Mouse (Mus musculus) common myeloid progenitor, adult 5-6 weeks (primary cell): ENCODE measurements around the gene Nfkbia. TPM values are rescaled to one million over a fixed set of nuclear protein-coding genes. Genes with fewer than 3 reads are reported as not detected.
A peak's percentile ranks its signal among the peaks of the same experiment; 100 is the strongest.

ENCODE experiments used
- ATAC-seq: replicated peaks from 2 replicates; pipeline ENCODE4 v1.8.0; 2016; ENCODE audit warnings: low read depth, mild to moderate bottlenecking, moderate TSS enrichment, inconsistent platforms; ENCODE audit not compliant: poor library complexity, severe bottlenecking
- total RNA-seq: library from RNA; stranded (forward); fragments of 200-1000, 187-1606 nt; gene quantifications from 2 replicates; pipeline ENCODE4 v1.2.3, GENCODE M21; 2017

The Nfkbia gene
- total RNA-seq, 1 experiment from 2014 or later = 54.6 TPM

- ATAC-seq = no peak
These were observed 24.9 kb downstream of the Nfkbia start for GRCm38 (mm10) chr12:55467331-55468180.

GRCm38 (mm10) chr12:55466816-55467215 is 25.6 kb downstream of the Nfkbia start:
- peak; percentile 63 for ATAC-seq

- ATAC-seq = no peak
These were observed 26.3 kb downstream of the Nfkbia start for GRCm38 (mm10) chr12:55466088-55466701.

GRCm38 (mm10) chr12:55465401-55465983 is 27.0 kb downstream of the Nfkbia start:
- peak; percentile 65 for ATAC-seq

GRCm38 (mm10) chr12:55464846-55465361 is 27.5 kb downstream of the Nfkbia start:
- ATAC-seq = no peak

GRCm38 (mm10) chr12:55463992-55464845 is 28.2 kb downstream of the Nfkbia start:
- ATAC-seq = 0 out of 2 replicates have a peak, but pooled peaks have one; percentile 9

GRCm38 (mm10) chr12:55463087-55463486 is 29.4 kb downstream of the Nfkbia start:
- ATAC-seq = no peak

- ATAC-seq = no peak
These were observed 30.0 kb downstream of the Nfkbia start for GRCm38 (mm10) chr12:55462456-55462855.

GRCm38 (mm10) chr12:55461767-55462166 is 30.7 kb downstream of the Nfkbia start:
- no peak for ATAC-seq

GRCm38 (mm10) chr12:55460900-55461299 is 31.5 kb downstream of the Nfkbia start:
- ATAC-seq = no peak

GRCm38 (mm10) chr12:55459739-55460138 is 32.7 kb downstream of the Nfkbia start:
- ATAC-seq = peak; percentile 49

- no peak for ATAC-seq
These were observed 35.6 kb downstream of the Nfkbia start for GRCm38 (mm10) chr12:55456893-55457292.

GRCm38 (mm10) chr12:55456136-55456535 is 36.3 kb downstream of the Nfkbia start:
- no peak for ATAC-seq

GRCm38 (mm10) chr12:55455206-55455605 is 37.2 kb downstream of the Nfkbia start:
- ATAC-seq = no peak

- ATAC-seq = no peak
These were observed 38.5 kb downstream of the Nfkbia start for GRCm38 (mm10) chr12:55453924-55454323.

- ATAC-seq = no peak
These were observed 39.6 kb downstream of the Nfkbia start for GRCm38 (mm10) chr12:55452839-55453238.

GRCm38 (mm10) chr12:55450421-55450820 is 42.0 kb downstream of the Nfkbia start:
- ATAC-seq = peak; percentile 34; the same call in 1 of the 2 replicates

- no peak for ATAC-seq
These were observed 43.4 kb downstream of the Nfkbia start for GRCm38 (mm10) chr12:55449048-55449447.

GRCm38 (mm10) chr12:55448457-55448856 is 44.0 kb downstream of the Nfkbia start:
- no peak for ATAC-seq

- ATAC-seq = no peak
These were observed 45.1 kb downstream of the Nfkbia start for GRCm38 (mm10) chr12:55447396-55447760.
